Mouse (Mus musculus): ENCODE results near the gene Dnajc14. TPM values are rescaled to one million over a fixed set of nuclear protein-coding genes. Genes with fewer than 3 reads are reported as not detected.

The Dnajc14 gene
- total and polyA plus RNA-seq, 3 experiments: 25.3 to 33.7 (median 32.6) TPM

GRCm38 (mm10) chr10:128840612-128841011, 36.8 kb downstream of the Dnajc14 start:
- no peaks in the 10 kb centered on the region for H3K27me3 ChIP-seq (replicated peaks)
- in situ Hi-C loops (cut with MboI; ENCODE audit: low pct_ligation_motif_present, low pct_unique_long_range_greater_than_20kb, low sequenced_read_pairs): no loop called here
- no peaks in the 10 kb centered on the region for H3K9me3 ChIP-seq (replicated peaks; ENCODE audit: low read length)
- H3K79me2 ChIP-seq (replicated peaks; ENCODE audit: control insufficient read depth, extremely low read depth, insufficient read depth, poor library complexity, severe bottlenecking): peaks cover 8% of the 10 kb centered on the region; the same call in 1 of the 2 replicates
- peaks cover 39 to 85% of the 10 kb centered on the region in 2 experiments for H3K36me3 ChIP-seq (replicated peaks in 1 of 2; ENCODE audit: control insufficient read depth in 1 of 2, insufficient read depth in 1 of 2, low read length in 1 of 2)
- TF ChIP-seq EP300 (IDR thresholded peaks at IDR 0.05; ENCODE audit: low read length): no peak
- no peak for TF ChIP-seq POLR2AphosphoS2 (IDR thresholded peaks at IDR 0.05; ENCODE audit: low read depth, low read length)
- TF ChIP-seq RAD21 (IDR thresholded peaks at IDR 0.05; ENCODE audit: low read depth, low read length): no peak
- no peak for TF ChIP-seq POLR2A (IDR thresholded peaks at IDR 0.05; ENCODE audit: low read depth, low read length)
- no peak for TF ChIP-seq BHLHE40 (IDR thresholded peaks at IDR 0.05; ENCODE audit: low read depth, low read length)
- TF ChIP-seq CHD2 (IDR thresholded peaks at IDR 0.05; ENCODE audit: low read length): no peak
- no peak overlapping the region for H3K27ac ChIP-seq (ENCODE audit: insufficient read depth, low read depth)
- H3K4me3 ChIP-seq (replicated peaks in 1 of 3; ENCODE audit: low read depth in 2 of 3, low read length in 2 of 3, poor library complexity in 1 of 3): no peak overlapping the region
- dilution Hi-C loops (cut with MboI; ENCODE audit: extremely low pct_ligation_motif_present, extremely low pct_unique_long_range_greater_than_20kb, low sequenced_read_pairs): no loop called here
- H3K4me2 ChIP-seq (ENCODE audit: insufficient read depth, low read depth, poor library complexity, severe bottlenecking): no peak overlapping the region
- peaks cover 0 to 9% of the 10 kb centered on the region in 2 experiments; a peak in 2 of 4 replicates for H3K4me1 ChIP-seq (ENCODE audit: control insufficient read depth in 1 of 2, insufficient read depth in 2 of 2)
- no peak overlapping the region for H3K9ac ChIP-seq (ENCODE audit: insufficient read depth, low read depth)
- no peak for DNase-seq (ENCODE audit: extremely low read depth)

- Histone ChIP-seq H3K27ac (ENCODE audit: insufficient read depth, low read depth) (no peak overlapping the region), H3K4me2 (ENCODE audit: insufficient read depth, low read depth, poor library complexity, severe bottlenecking) (no peak overlapping the region), H3K9me3 (replicated peaks; ENCODE audit: low read length) (no peaks in the 10 kb centered on the region), H3K36me3 (replicated peaks in 1 of 2; ENCODE audit: control insufficient read depth in 1 of 2, insufficient read depth in 1 of 2, low read length in 1 of 2) (peaks cover 36 to 89% of the 10 kb centered on the region in 2 experiments), H3K27me3 (replicated peaks) (no peaks in the 10 kb centered on the region), H3K9ac (ENCODE audit: insufficient read depth, low read depth) (no peak overlapping the region), H3K4me3 (replicated peaks in 1 of 3; ENCODE audit: low read depth in 2 of 3, low read length in 2 of 3, poor library complexity in 1 of 3) (no peak overlapping the region), H3K4me1 (ENCODE audit: control insufficient read depth in 1 of 2, insufficient read depth in 2 of 2) (peaks cover 0 to 14% of the 10 kb centered on the region in 2 experiments; a peak in 2 of 4 replicates), H3K79me2 (replicated peaks; ENCODE audit: control insufficient read depth, extremely low read depth, insufficient read depth, poor library complexity, severe bottlenecking) (peaks cover 3% of the 10 kb centered on the region; the same call in 1 of the 2 replicates)
- dilution Hi-C loops (cut with MboI; ENCODE audit: extremely low pct_ligation_motif_present, extremely low pct_unique_long_range_greater_than_20kb, low sequenced_read_pairs): no loop called here
- no peak for DNase-seq (ENCODE audit: extremely low read depth)
- in situ Hi-C loops (cut with MboI; ENCODE audit: low pct_ligation_motif_present, low pct_unique_long_range_greater_than_20kb, low sequenced_read_pairs): no loop called here
- no peak for TF ChIP-seq MXI1 (IDR thresholded peaks at IDR 0.05; ENCODE audit: low read depth, low read length)
- no peak for TF ChIP-seq E2F4 (IDR thresholded peaks at IDR 0.05; ENCODE audit: insufficient replicate concordance, low read depth, low read length)
- TF ChIP-seq IRF4 (IDR thresholded peaks at IDR 0.05; ENCODE audit: low read depth, low read length): no peak
- no peak for TF ChIP-seq MYC (IDR thresholded peaks at IDR 0.05; ENCODE audit: low read depth, low read length)
- TF ChIP-seq MAZ (IDR thresholded peaks at IDR 0.05; ENCODE audit: low read depth, low read length): no peak
- no peak for TF ChIP-seq ZKSCAN1 (IDR thresholded peaks at IDR 0.05; ENCODE audit: borderline replicate concordance, low read depth, low read length)
- TF ChIP-seq TCF12 (IDR thresholded peaks at IDR 0.05; ENCODE audit: low read depth, low read length): no peak
- no peak for TF ChIP-seq MEF2A (IDR thresholded peaks at IDR 0.05; ENCODE audit: borderline replicate concordance, low read depth, low read length)
- no peak for TF ChIP-seq ZNF384 (IDR thresholded peaks at IDR 0.05; ENCODE audit: low read depth, low read length)
- no peak for TF ChIP-seq CHD1 (IDR thresholded peaks at IDR 0.05; ENCODE audit: low read depth, low read length)
- TF ChIP-seq ZMIZ1 (IDR thresholded peaks at IDR 0.05; ENCODE audit: low read depth, low read length): no peak
- no peak for TF ChIP-seq JUND (conservative IDR thresholded peaks at IDR 0.05; ENCODE audit: low read depth, low read length)
- no peak for TF ChIP-seq NELFE (IDR thresholded peaks at IDR 0.05; ENCODE audit: low read depth, low read length)
Observed at GRCm38 (mm10) chr10:128843260-128843659, 39.4 kb downstream of the Dnajc14 start.
